Mouse (Mus musculus) embryonic fibroblast, embryonic 13.5 days (primary cell): ENCODE measurements at regions not wholly inside any gene's neighbourhood (a gene's known extent, or its start where the extent isn't known, plus 50 kb on each side); places are given as distances from the start of the nearest gene placed in this dataset.

Source experiments
- H3K27ac ChIP-seq: 2 replicates; pipeline ENCODE4 v1.5.1; 2012; ENCODE audit warnings: low read length, control low read depth, inconsistent platforms; ENCODE audit not compliant: insufficient read depth
- H3K4me1 ChIP-seq: 2 replicates; pipeline ENCODE4 v1.6.1; 2011; ENCODE audit warnings: low read length; ENCODE audit not compliant: control insufficient read depth, insufficient read depth
- H3K4me3 ChIP-seq: 2 replicates; pipeline ENCODE4 v1.5.1; 2011; ENCODE audit warnings: mild to moderate bottlenecking, control low read depth, low read length; ENCODE audit not compliant: insufficient read depth
- CTCF ChIP-seq: IDR thresholded peaks from 2 replicates; pipeline ENCODE4 v1.5.1; 2011; ENCODE audit warnings: mild to moderate bottlenecking, control low read depth, low read length, moderate library complexity, borderline replicate concordance; ENCODE audit not compliant: insufficient read depth
- POLR2A ChIP-seq: IDR thresholded peaks from 2 replicates; pipeline ENCODE4 v1.6.1; 2011; ENCODE audit warnings: low read depth, mild to moderate bottlenecking, control low read depth, low read length, moderate library complexity

- Histone ChIP-seq H3K4me3 (no peak overlapping the region), H3K4me1 (no peaks in the 10 kb centered on the region), H3K27ac (no peak overlapping the region)
- TF ChIP-seq POLR2A (no peak), CTCF (no peak)
Observed at GRCm38 (mm10) chr4:24278154-24278553, 218.1 kb upstream of the Mms22l start.
